Mouse (Mus musculus): ENCODE measurements around the gene Fam187a. TPM values are rescaled to one million over a fixed set of nuclear protein-coding genes. Genes with fewer than 3 reads are reported as not detected.
A peak's percentile ranks its signal among the peaks of the same experiment; 100 is the strongest.

Fam187a gene
- total and polyA plus RNA-seq, 3 experiments: 0.08 TPM; not detected in 1

GRCm38 (mm10) chr11:102924557-102925350, 39.8 kb downstream of the Fam187a start, which contains the start of gene Kif18b:
Gene Kif18b (minus strand): TSS chr11:102925124.
- Histone ChIP-seq H3K79me2 (ENCODE audit: control insufficient read depth, insufficient read depth, low read length, poor library complexity) (peaks cover 44% of the 10 kb centered on the region), H3K27me3 (ENCODE audit: control insufficient read depth in 1 of 2, insufficient read depth in 2 of 2, low read length in 2 of 2) (no peaks in the 10 kb centered on the region; a peak in 1 of 4 replicates)

GRCm38 (mm10) chr11:102925351-102925717, 40.4 kb downstream of the Fam187a start:
- no peaks in the 10 kb centered on the region for H3K9me3 ChIP-seq (replicated peaks; ENCODE audit: insufficient read depth, low read length)
- DNase-seq (ENCODE audit: low read depth, low spot score): peak; percentile 94
- peak overlapping the region; percentile 95 for H3K27ac ChIP-seq (ENCODE audit: control insufficient read depth, low read depth, low read length)
- H3K79me2 ChIP-seq (ENCODE audit: control insufficient read depth, insufficient read depth, low read length, poor library complexity): peaks cover 41% of the 10 kb centered on the region
- peak overlapping the region; percentile 84 for H3K9ac ChIP-seq (ENCODE audit: control insufficient read depth, low read depth, low read length, poor library complexity, severe bottlenecking)
- H3K4me3 ChIP-seq (ENCODE audit: control insufficient read depth in 1 of 2, insufficient read depth in 1 of 2, low read depth in 2 of 2, low read length in 2 of 2): peak overlapping the region; percentile 71 to 86
- peaks cover 3 to 12% of the 10 kb centered on the region in 2 experiments; a peak in 3 of 4 replicates for H3K36me3 ChIP-seq (ENCODE audit: control insufficient read depth in 1 of 2, insufficient read depth in 2 of 2, low read length in 2 of 2)
- H3K27me3 ChIP-seq (ENCODE audit: control insufficient read depth in 1 of 2, insufficient read depth in 2 of 2, low read length in 2 of 2): no peaks in the 10 kb centered on the region; a peak in 2 of 4 replicates
- peaks cover 3 to 9% of the 10 kb centered on the region in 2 experiments; a peak in 3 of 4 replicates for H3K4me1 ChIP-seq (ENCODE audit: control insufficient read depth in 1 of 2, insufficient read depth in 2 of 2, low read length in 2 of 2)
- TF ChIP-seq NELFE (IDR thresholded peaks at IDR 0.05; ENCODE audit: low read depth, low read length) (no peak), USF2 (IDR thresholded peaks at IDR 0.05; ENCODE audit: borderline replicate concordance in 1 of 2, insufficient read depth in 1 of 2, low read depth in 1 of 2, low read length in 2 of 2) (no peak), USF1 (IDR thresholded peaks at IDR 0.05; ENCODE audit: low read depth, low read length) (no peak), ZMIZ1 (IDR thresholded peaks at IDR 0.05; ENCODE audit: low read depth, low read length) (no peak), HCFC1 (IDR thresholded peaks at IDR 0.05; ENCODE audit: low read depth, low read length) (no peak; the same call in 1 of the 2 replicates), JUND (IDR thresholded peaks at IDR 0.05; ENCODE audit: low read depth, low read length) (no peak), UBTF (IDR thresholded peaks at IDR 0.05; ENCODE audit: borderline replicate concordance, insufficient read depth, low read depth, low read length) (no peak), CTCF (IDR thresholded peaks at IDR 0.05 in 2 of 3, conservative IDR thresholded peaks at IDR 0.05 in 1 of 3; ENCODE audit: control insufficient read depth in 1 of 3, insufficient read depth in 1 of 3, low read depth in 2 of 3, low read length in 3 of 3, poor library complexity in 1 of 3, severe bottlenecking in 1 of 3) (peak; percentile 26 to 69 (median 44); a peak in 5 of 6 replicates), E2F4 (IDR thresholded peaks at IDR 0.05; ENCODE audit: borderline replicate concordance, low read depth, low read length) (no peak), MAFK (IDR thresholded peaks at IDR 0.05; ENCODE audit: borderline replicate concordance, low read depth, low read length) (no peak), TBP (IDR thresholded peaks at IDR 0.05; ENCODE audit: low read depth, low read length) (no peak), ELF1 (IDR thresholded peaks at IDR 0.05; ENCODE audit: low read depth, low read length) (no peak), ZKSCAN1 (IDR thresholded peaks at IDR 0.05; ENCODE audit: low read depth, low read length) (no peak), ZNF384 (IDR thresholded peaks at IDR 0.05; ENCODE audit: low read depth, low read length) (0 out of 2 replicates have a peak, but pooled peaks have one; percentile 37), CHD2 (IDR thresholded peaks at IDR 0.05; ENCODE audit: low read length) (no peak), GATA1 (IDR thresholded peaks at IDR 0.05; ENCODE audit: low read depth, low read length) (no peak), SMC3 (IDR thresholded peaks at IDR 0.05; ENCODE audit: low read depth, low read length) (peak; percentile 12; the same call in 1 of the 2 replicates), MYC (IDR thresholded peaks at IDR 0.05; ENCODE audit: low read depth, low read length) (no peak; the same call in 1 of the 2 replicates), SIN3A (IDR thresholded peaks at IDR 0.05; ENCODE audit: low read length) (no peak; the same call in 1 of the 2 replicates)

More at GRCm38 (mm10) chr11:102924557-102925350, 39.8 kb downstream of the Fam187a start, which contains the start of gene Kif18b:
- TF ChIP-seq MYB (IDR thresholded peaks at IDR 0.05; ENCODE audit: low read depth, low read length): no peak
- TF ChIP-seq MXI1 (IDR thresholded peaks at IDR 0.05; ENCODE audit: low read depth, low read length): peak; percentile 85
- peak; percentile 64 to 97; a peak in 3 of 4 replicates for TF ChIP-seq POLR2A (IDR thresholded peaks at IDR 0.05; ENCODE audit: control insufficient read depth in 1 of 2, insufficient read depth in 1 of 2, low read depth in 1 of 2, low read length in 2 of 2, poor library complexity in 1 of 2)
- peak; percentile 69 for TF ChIP-seq MYC (IDR thresholded peaks at IDR 0.05; ENCODE audit: low read depth, low read length)
- TF ChIP-seq RAD21 (IDR thresholded peaks at IDR 0.05; ENCODE audit: low read depth, low read length): no peak
- TF ChIP-seq CTCF (IDR thresholded peaks at IDR 0.05 in 2 of 3, conservative IDR thresholded peaks at IDR 0.05 in 1 of 3; ENCODE audit: control insufficient read depth in 1 of 3, insufficient read depth in 1 of 3, low read depth in 2 of 3, low read length in 3 of 3, poor library complexity in 1 of 3, severe bottlenecking in 1 of 3): no peak
- TF ChIP-seq ZNF384 (IDR thresholded peaks at IDR 0.05; ENCODE audit: low read depth, low read length): 0 out of 2 replicates have a peak, but pooled peaks have one; percentile 3
- TF ChIP-seq MAX (IDR thresholded peaks at IDR 0.05; ENCODE audit: low read length): peak; percentile 56; the same call in 1 of the 2 replicates
- peak; percentile 75 for TF ChIP-seq HCFC1 (IDR thresholded peaks at IDR 0.05; ENCODE audit: low read depth, low read length)
- peak; percentile 92 for TF ChIP-seq NELFE (IDR thresholded peaks at IDR 0.05; ENCODE audit: low read depth, low read length)
- TF ChIP-seq SMC3 (IDR thresholded peaks at IDR 0.05; ENCODE audit: low read depth, low read length): no peak
- TF ChIP-seq POLR2AphosphoS2 (IDR thresholded peaks at IDR 0.05; ENCODE audit: low read length): peak; percentile 93
- peak; percentile 92 for TF ChIP-seq NRF1 (IDR thresholded peaks at IDR 0.05; ENCODE audit: insufficient read depth, low read depth, low read length, poor library complexity, severe bottlenecking)
- peak; percentile 58; the same call in 1 of the 2 replicates for TF ChIP-seq ELF1 (IDR thresholded peaks at IDR 0.05; ENCODE audit: low read depth, low read length)
- TF ChIP-seq TCF12 (IDR thresholded peaks at IDR 0.05; ENCODE audit: low read depth, low read length): peak; percentile 29; the same call in 1 of the 2 replicates
- peak; percentile 91 for TF ChIP-seq SIN3A (IDR thresholded peaks at IDR 0.05; ENCODE audit: low read length)
- 0 out of 2 replicates have a peak, but pooled peaks have one; percentile 3 for TF ChIP-seq RCOR1 (IDR thresholded peaks at IDR 0.05; ENCODE audit: low read depth, low read length)
- 0 out of 4 replicates have a peak, but pooled peaks of 1 of the 2 experiments have one; percentile 4 for TF ChIP-seq EP300 (IDR thresholded peaks at IDR 0.05; ENCODE audit: low read depth in 1 of 2, low read length in 2 of 2)
- TF ChIP-seq ZMIZ1 (IDR thresholded peaks at IDR 0.05; ENCODE audit: low read depth, low read length): peak; percentile 70
- 0 out of 2 replicates have a peak, but pooled peaks have one; percentile 66 for TF ChIP-seq UBTF (IDR thresholded peaks at IDR 0.05; ENCODE audit: borderline replicate concordance, insufficient read depth, low read depth, low read length)
- TF ChIP-seq TBP (IDR thresholded peaks at IDR 0.05; ENCODE audit: low read depth, low read length): peak; percentile 90
- no peak for TF ChIP-seq USF2 (IDR thresholded peaks at IDR 0.05; ENCODE audit: borderline replicate concordance in 1 of 2, insufficient read depth in 1 of 2, low read depth in 1 of 2, low read length in 2 of 2)
- peak within 1 kb of the TSS; percentile 95 for H3K27ac ChIP-seq (ENCODE audit: control insufficient read depth, low read depth, low read length)
- H3K36me3 ChIP-seq (ENCODE audit: control insufficient read depth in 1 of 2, insufficient read depth in 2 of 2, low read length in 2 of 2): peaks cover 3 to 12% of the 10 kb centered on the region in 2 experiments
- peak within 1 kb of the TSS; percentile 86 to 87 for H3K4me3 ChIP-seq (ENCODE audit: control insufficient read depth in 1 of 2, insufficient read depth in 1 of 2, low read depth in 2 of 2, low read length in 2 of 2)
- no peaks in the 10 kb centered on the region for H3K9me3 ChIP-seq (replicated peaks; ENCODE audit: insufficient read depth, low read length)
- H3K9ac ChIP-seq (ENCODE audit: control insufficient read depth, low read depth, low read length, poor library complexity, severe bottlenecking): peak within 1 kb of the TSS; percentile 87
- DNase-seq (ENCODE audit: low read depth, low spot score): peak; percentile 100
- peaks cover 3 to 9% of the 10 kb centered on the region in 2 experiments; a peak in 3 of 4 replicates for H3K4me1 ChIP-seq (ENCODE audit: control insufficient read depth in 1 of 2, insufficient read depth in 2 of 2, low read length in 2 of 2)

Measured in MEL (cell line).